Mouse (Mus musculus) erythroblast, adult 5-6 weeks (primary cell): ENCODE measurements around the gene Psmd7. TPM values are rescaled to one million over a fixed set of nuclear protein-coding genes. Genes with fewer than 3 reads are reported as not detected.

Source experiments
- ATAC-seq: replicated peaks from 2 replicates; pipeline ENCODE4 v1.8.0; 2016; ENCODE audit warnings: moderate number of reproducible peaks, mild to moderate bottlenecking, moderate TSS enrichment, inconsistent platforms; ENCODE audit not compliant: poor library complexity, low FRiP score, severe bottlenecking
- total RNA-seq, 2 experiments: library from RNA; stranded (forward) in 1 of 2; stranded (reverse) in 1 of 2; fragments of 150-400 nt in 1 of 2; fragments of 200-764, 138-1000 nt in 1 of 2; gene quantifications; 2 replicates each; pipeline versions ENCODE4 v1.2.3 to v1.2.4; 2015 to 2017; ENCODE audit warnings: low replicate concordance in 2 of 2

The Psmd7 gene
- total RNA-seq, 2 experiments from 2014 or later, result 24.5 to 45.5 TPM

DNA sequence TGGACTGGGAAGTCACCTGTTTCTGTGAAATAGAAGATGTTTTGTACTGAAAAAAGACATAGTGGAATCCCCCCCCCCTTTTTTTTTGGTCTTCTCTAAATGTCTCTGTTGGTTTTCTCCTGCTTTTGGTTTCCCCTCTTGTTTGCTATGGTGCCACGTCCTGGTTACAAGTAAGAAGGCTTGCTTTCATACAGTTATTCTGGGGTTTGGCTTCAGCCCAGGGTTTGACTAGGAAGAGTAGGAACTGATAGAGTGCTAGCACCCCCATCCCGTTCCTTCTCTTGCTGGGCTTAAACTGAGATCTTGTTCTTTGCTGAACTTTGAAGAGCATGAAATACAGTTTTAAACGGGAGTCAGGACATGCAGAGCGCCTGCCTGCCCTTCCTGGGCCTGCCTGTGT is 46.9 kb downstream of the Psmd7 start:
- ATAC-seq, result no peak

DNA sequence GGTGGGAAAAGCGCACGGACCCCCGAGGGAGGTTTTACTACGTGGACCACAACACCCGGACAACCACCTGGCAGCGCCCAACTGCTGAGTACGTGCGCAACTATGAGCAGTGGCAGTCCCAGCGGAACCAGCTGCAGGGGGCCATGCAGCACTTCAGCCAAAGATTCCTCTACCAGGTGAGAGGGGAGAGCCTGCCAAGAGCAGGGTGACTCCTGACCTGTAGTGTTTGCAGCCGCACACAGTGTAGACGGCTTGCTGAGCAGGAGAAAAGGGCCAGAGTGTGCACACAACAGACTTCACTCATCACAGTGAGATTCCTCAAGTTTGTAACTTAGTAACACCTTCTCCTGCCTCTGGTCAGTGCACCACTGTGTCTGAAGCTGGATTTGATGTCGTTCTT is 47.6 kb downstream of the Psmd7 start:
- ATAC-seq, result no peak

DNA sequence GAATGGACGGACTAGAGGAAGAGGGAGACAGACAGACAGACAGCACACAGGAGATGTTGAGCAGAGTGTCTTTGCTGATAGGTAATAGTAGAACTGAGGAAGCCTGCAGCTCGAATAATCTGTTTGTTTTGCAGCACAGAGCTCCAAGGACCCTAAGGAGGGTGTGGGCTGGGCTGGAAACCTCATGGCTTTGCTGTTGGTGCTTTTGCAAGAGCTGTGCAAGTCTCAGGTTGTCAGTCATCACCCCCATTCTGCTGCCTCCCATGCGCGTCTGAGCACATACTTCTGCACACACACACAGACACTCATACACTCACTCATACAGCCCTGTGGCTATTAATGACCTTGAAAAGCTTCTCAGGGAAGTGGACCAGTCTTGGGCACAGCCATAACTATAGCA is 50.8 kb downstream of the Psmd7 start:
- no peak for ATAC-seq

Other genes with a start within 250 kb of the Psmd7 start
- gene Nqo1, start 185.3 kb downstream of the Psmd7 start, total RNA-seq (2015; ENCODE audit: low replicate concordance), result 10.2 and 15.0 TPM in 2 replicates
- gene Nqo1, start 185.3 kb downstream of the Psmd7 start, total RNA-seq (2017; ENCODE audit: low replicate concordance), result 10.7 and 17.1 TPM in 2 replicates
- gene Nob1, start 163.4 kb downstream of the Psmd7 start, total RNA-seq (2015; ENCODE audit: low replicate concordance), result 6.5 and 8.2 TPM in 2 replicates
- 2.0 and 6.4 TPM in 2 replicates for gene Nob1, start 163.4 kb downstream of the Psmd7 start, total RNA-seq (2017; ENCODE audit: low replicate concordance)
- gene Wwp2, start 152.1 kb downstream of the Psmd7 start, total RNA-seq (2015; ENCODE audit: low replicate concordance), result 114 and 130 TPM in 2 replicates
- 192 and 196 TPM in 2 replicates for gene Wwp2, start 152.1 kb downstream of the Psmd7 start, total RNA-seq (2017; ENCODE audit: low replicate concordance)